Mouse (Mus musculus): Measurements from ENCODE around the gene Tbc1d10a. TPM values are rescaled to one million over a fixed set of nuclear protein-coding genes. Genes with fewer than 3 reads are reported as not detected.
A peak's percentile ranks its signal among the peaks of the same experiment; 100 is the strongest.

Gene Tbc1d10a
- polyA plus RNA-seq, 1 experiment from 2014 or later = 27.7 TPM

- no peaks in the 10 kb centered on the region for H3K9me3 ChIP-seq
- peak overlapping the region; percentile 83 for H3K4me3 ChIP-seq
- no peak overlapping the region for H3K27ac ChIP-seq
- peak; percentile 4; the same call in 1 of the 2 replicates for ATAC-seq (ENCODE audit: low FRiP score, low read depth)
- WGBS = 16% methylated on average over 9 of the region's 9 CpGs
- H3K27me3 ChIP-seq (replicated peaks) = no peaks in the 10 kb centered on the region
- peak overlapping the region; percentile 90 for H3K4me2 ChIP-seq (replicated peaks)
- peaks cover 10% of the 10 kb centered on the region for H3K4me1 ChIP-seq
- H3K36me3 ChIP-seq = peaks cover 9% of the 10 kb centered on the region
- peak overlapping the region; percentile 87 for H3K9ac ChIP-seq
These were observed 720 bp downstream of the Tbc1d10a start for GRCm38 (mm10) chr11:4187318-4187700.

DNA sequence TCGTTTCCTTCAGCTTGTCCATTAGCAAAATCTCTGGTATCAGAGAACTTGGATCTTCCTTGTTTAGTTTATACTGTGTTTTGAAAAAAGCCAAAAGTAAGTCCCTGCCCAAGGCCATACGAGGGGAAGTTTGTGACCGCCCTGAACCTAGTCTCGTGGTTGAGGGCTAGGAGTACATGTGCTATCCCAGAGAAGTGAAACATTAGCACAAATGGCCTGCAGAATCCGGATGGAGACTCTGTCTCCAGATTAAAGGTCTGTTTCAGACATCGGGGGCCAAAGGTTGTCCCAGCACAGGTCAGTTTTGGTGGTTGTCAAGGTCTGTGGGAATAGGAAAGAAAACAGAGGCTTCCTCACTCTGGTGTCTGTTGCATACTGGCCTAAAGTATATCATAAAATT is 2.6 kb downstream of the Tbc1d10a start:
- peaks cover 10% of the 10 kb centered on the region for H3K4me1 ChIP-seq
- H3K27me3 ChIP-seq (replicated peaks) = no peaks in the 10 kb centered on the region
- H3K9me3 ChIP-seq = no peaks in the 10 kb centered on the region
- no peaks in the 10 kb centered on the region for H3K36me3 ChIP-seq
- H3K27ac ChIP-seq = no peak overlapping the region
- H3K4me3 ChIP-seq = no peak overlapping the region
- H3K4me2 ChIP-seq (replicated peaks) = no peak overlapping the region
- no peak for ATAC-seq (ENCODE audit: low FRiP score, low read depth)
- 88% methylated on average over 6 of the region's 6 CpGs for WGBS
- no peak overlapping the region for H3K9ac ChIP-seq

DNA sequence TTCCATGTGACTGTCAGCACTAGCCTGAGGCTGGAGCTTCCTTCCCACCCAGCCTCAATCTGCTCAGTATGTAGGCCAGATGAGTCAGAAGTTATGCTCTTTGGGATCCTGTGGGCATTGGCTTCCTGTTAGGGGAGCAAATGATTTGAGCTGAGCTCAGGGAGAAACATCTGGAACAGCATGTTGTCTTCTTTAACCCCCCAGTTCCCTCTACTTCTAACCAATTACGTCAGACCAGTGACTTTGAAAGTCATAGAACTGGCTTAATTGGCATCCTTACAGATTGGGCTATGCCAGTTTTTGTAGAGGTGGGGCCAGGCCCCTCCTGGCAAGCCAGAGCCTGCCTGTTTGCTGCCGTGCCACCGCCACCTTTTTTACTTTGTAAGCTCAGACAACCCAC is 4.1 kb downstream of the Tbc1d10a start:
- Histone ChIP-seq H3K4me3 (no peak overlapping the region), H3K9me3 (no peaks in the 10 kb centered on the region), H3K4me2 (replicated peaks) (no peak overlapping the region), H3K4me1 (peaks cover 10% of the 10 kb centered on the region), H3K9ac (no peak overlapping the region), H3K27me3 (replicated peaks) (no peaks in the 10 kb centered on the region), H3K36me3 (no peaks in the 10 kb centered on the region), H3K27ac (no peak overlapping the region)
- no peak for ATAC-seq (ENCODE audit: low FRiP score, low read depth)
- 75% methylated on average over 3 of the region's 3 CpGs for WGBS

DNA sequence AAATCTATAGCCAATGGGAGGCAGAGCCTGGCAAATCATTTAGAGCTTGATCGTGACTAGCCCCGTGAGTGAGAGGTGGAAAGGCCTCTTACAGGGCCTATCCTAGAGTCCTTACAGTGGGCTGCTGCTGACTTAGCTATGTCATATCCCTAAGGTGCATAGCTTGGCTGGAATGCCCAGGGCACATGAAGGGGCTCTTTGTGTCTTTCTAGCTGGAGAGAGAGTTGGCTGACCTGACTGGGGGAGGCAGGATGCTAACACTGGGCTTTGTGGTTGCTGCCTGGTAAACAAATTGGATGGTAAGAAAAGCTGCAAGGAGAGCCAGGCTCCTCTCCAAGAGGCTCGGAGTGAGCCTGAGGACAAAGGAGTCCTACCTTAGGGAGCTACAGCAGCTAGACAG is 6.2 kb downstream of the Tbc1d10a start:
- Histone ChIP-seq H3K9ac (no peak overlapping the region), H3K36me3 (no peaks in the 10 kb centered on the region), H3K27me3 (replicated peaks) (no peaks in the 10 kb centered on the region), H3K4me1 (peaks cover 3% of the 10 kb centered on the region; the same call in 1 of the 2 replicates), H3K9me3 (no peaks in the 10 kb centered on the region), H3K27ac (no peak overlapping the region), H3K4me2 (replicated peaks) (no peak overlapping the region), H3K4me3 (no peak overlapping the region)
- no peak for ATAC-seq (ENCODE audit: low FRiP score, low read depth)
- 87% methylated on average over 3 of the region's 3 CpGs for WGBS

DNA sequence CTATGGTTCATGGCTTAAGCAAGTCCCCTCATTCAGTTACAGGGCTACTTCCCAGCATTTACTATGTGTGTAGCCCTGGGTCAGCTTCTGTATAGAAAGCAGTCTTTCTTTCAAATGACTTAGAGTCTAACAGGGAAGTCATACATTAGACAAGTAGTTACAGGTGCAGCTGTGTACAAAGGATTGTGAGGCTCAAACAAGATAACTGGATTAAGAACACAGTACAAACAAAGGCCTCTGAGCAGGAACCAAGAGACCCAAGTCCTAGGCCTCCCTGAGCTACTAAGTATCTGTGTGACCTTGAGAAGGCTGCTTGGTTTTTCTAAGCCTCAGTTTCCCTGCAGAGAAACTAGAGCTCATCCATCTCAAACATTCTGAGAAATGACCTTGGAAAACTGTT is 6.8 kb downstream of the Tbc1d10a start:
- Histone ChIP-seq H3K27me3 (replicated peaks) (no peaks in the 10 kb centered on the region), H3K9me3 (no peaks in the 10 kb centered on the region), H3K9ac (no peak overlapping the region), H3K4me2 (replicated peaks) (no peak overlapping the region), H3K4me3 (no peak overlapping the region), H3K27ac (no peak overlapping the region), H3K4me1 (no peaks in the 10 kb centered on the region; the same call in 1 of the 2 replicates), H3K36me3 (no peaks in the 10 kb centered on the region)
- no peak for ATAC-seq (ENCODE audit: low FRiP score, low read depth)

- Histone ChIP-seq H3K27me3 (replicated peaks) (no peaks in the 10 kb centered on the region), H3K36me3 (no peaks in the 10 kb centered on the region), H3K27ac (no peak overlapping the region), H3K9me3 (no peaks in the 10 kb centered on the region), H3K4me3 (no peak overlapping the region), H3K4me2 (replicated peaks) (no peak overlapping the region), H3K9ac (no peak overlapping the region), H3K4me1 (no peaks in the 10 kb centered on the region; the same call in 1 of the 2 replicates)
- 80% methylated on average over 3 of the region's 3 CpGs for WGBS
- ATAC-seq (ENCODE audit: low FRiP score, low read depth) = no peak
These were observed 9.0 kb downstream of the Tbc1d10a start for GRCm38 (mm10) chr11:4195597-4196031.

DNA sequence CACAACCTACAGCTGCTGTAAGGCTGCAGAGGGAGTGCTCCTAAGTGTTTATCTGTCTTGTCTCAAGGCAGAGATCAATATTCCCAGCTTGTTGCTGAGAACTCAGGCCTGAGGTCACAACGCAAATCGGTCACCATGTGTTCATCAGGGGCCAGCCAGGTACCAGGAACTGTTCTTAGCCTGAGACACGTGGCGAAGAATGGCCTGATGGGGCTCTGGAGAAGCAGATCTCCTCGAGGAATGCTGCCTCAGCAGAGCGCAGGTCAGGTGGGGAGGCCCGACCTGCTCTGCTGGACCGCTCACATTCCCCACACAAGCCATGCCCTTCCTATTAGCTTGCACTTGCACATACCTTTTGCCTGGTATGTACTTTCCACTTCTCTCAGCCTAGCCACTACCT is 10.0 kb downstream of the Tbc1d10a start:
- H3K36me3 ChIP-seq = no peaks in the 10 kb centered on the region
- H3K4me3 ChIP-seq = no peak overlapping the region
- H3K9ac ChIP-seq = no peak overlapping the region
- H3K27me3 ChIP-seq (replicated peaks) = no peaks in the 10 kb centered on the region
- no peak overlapping the region for H3K27ac ChIP-seq
- 78% methylated on average over 8 of the region's 8 CpGs for WGBS
- ATAC-seq (ENCODE audit: low FRiP score, low read depth) = no peak
- H3K4me1 ChIP-seq = no peaks in the 10 kb centered on the region; the same call in 1 of the 2 replicates
- no peak overlapping the region for H3K4me2 ChIP-seq (replicated peaks)
- no peaks in the 10 kb centered on the region for H3K9me3 ChIP-seq

- Histone ChIP-seq H3K9me3 (no peaks in the 10 kb centered on the region), H3K9ac (no peak overlapping the region), H3K4me3 (no peak overlapping the region), H3K27ac (no peak overlapping the region), H3K4me2 (replicated peaks) (no peak overlapping the region), H3K4me1 (no peaks in the 10 kb centered on the region; the same call in 1 of the 2 replicates), H3K36me3 (no peaks in the 10 kb centered on the region), H3K27me3 (replicated peaks) (no peaks in the 10 kb centered on the region)
- WGBS = 82% methylated on average over 1 of the region's 1 CpGs
- no peak for ATAC-seq (ENCODE audit: low FRiP score, low read depth)
These were observed 11.1 kb downstream of the Tbc1d10a start for GRCm38 (mm10) chr11:4197691-4198090.

DNA sequence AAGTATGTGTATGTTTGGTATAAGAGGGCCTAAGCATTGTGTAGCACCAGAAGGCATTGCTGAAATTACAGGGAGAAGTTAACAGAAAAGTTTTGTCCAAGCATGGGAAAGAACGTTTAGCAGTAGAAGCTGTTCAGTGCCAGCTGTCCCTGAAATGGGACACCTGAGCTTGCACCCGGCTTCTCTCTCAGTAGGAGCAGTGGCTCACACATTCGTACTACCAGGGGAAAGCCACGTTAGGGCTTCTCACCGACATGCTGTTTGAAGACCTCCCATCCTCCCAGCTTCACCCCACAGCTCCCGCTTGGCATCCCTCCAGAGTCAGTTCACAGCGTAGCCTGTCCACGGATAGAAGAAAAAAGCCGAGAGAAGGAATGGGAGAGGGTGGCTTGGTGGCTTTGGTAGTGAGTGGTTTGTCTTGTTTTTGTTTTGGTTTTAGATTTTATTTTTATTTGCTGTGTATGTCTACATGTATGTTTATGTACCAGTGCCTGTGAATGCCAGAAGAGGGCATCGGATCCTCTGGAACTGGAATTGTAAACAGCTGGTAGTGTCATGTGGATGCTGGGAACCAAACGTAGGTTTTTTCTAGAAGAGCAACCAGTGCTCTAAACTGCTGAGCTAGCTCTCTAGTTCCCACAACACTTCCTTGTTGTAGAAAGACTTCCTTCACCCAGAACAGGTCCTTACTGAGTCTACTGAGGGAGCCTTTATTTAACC is 15.6 kb downstream of the Tbc1d10a start:
- Histone ChIP-seq H3K9me3 (no peaks in the 10 kb centered on the region), H3K36me3 (peaks cover 8% of the 10 kb centered on the region), H3K9ac (no peak overlapping the region), H3K27me3 (replicated peaks) (no peaks in the 10 kb centered on the region), H3K4me2 (replicated peaks) (no peak overlapping the region), H3K27ac (no peak overlapping the region), H3K4me1 (no peaks in the 10 kb centered on the region), H3K4me3 (no peak overlapping the region)
- ATAC-seq (ENCODE audit: low FRiP score, low read depth) = no peak
- 83% methylated on average over 11 of the region's 11 CpGs for WGBS

DNA sequence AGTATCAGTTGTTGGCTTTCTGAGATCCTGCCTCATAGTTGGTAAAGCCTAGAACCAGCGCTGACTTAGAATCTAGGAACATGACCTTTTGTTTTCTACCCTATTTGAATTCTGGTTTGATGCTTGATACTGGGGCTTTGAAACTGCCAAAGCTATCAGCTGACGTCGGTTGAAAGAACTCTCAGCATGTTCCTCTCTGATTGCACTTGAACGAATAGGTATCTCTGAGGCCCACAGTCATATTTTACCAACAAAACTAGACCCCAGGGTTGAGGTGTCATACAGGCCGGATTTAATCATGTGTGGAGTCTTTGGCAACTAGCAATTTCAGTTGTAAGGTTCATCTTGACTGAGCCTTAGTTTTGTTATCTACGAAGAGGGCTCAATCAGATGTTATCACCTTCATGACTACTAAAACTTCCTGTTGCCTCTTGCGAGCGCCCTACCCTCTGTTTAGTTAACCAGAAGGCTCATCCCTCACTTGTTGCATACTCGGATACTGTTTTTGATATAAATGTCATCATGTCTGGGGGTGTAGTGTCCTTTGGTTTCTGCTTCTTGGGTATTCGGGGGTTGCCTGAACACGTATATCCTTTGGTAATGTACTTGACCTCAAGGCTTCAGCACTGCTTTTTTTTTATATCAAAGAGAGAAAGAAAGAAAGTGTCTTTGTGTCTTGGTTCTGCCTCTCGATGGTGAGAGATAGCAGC is 16.6 kb downstream of the Tbc1d10a start:
- Histone ChIP-seq H3K4me1 (no peaks in the 10 kb centered on the region), H3K9ac (no peak overlapping the region), H3K4me2 (replicated peaks) (no peak overlapping the region), H3K9me3 (no peaks in the 10 kb centered on the region), H3K36me3 (peaks cover 18% of the 10 kb centered on the region), H3K4me3 (no peak overlapping the region), H3K27me3 (replicated peaks) (no peaks in the 10 kb centered on the region), H3K27ac (no peak overlapping the region)
- no peak for ATAC-seq (ENCODE audit: low FRiP score, low read depth)
- 84% methylated on average over 12 of the region's 12 CpGs for WGBS

GRCm38 (mm10) chr11:4203705-4204074 is 17.1 kb downstream of the Tbc1d10a start:
- WGBS = 45% methylated on average over 2 of the region's 2 CpGs
- peaks cover 21% of the 10 kb centered on the region for H3K36me3 ChIP-seq
- no peaks in the 10 kb centered on the region for H3K4me1 ChIP-seq
- no peaks in the 10 kb centered on the region for H3K27me3 ChIP-seq (replicated peaks)
- H3K9ac ChIP-seq = no peak overlapping the region
- H3K4me3 ChIP-seq = no peak overlapping the region
- H3K27ac ChIP-seq = no peak overlapping the region
- H3K4me2 ChIP-seq (replicated peaks) = no peak overlapping the region
- ATAC-seq (ENCODE audit: low FRiP score, low read depth) = no peak
- H3K9me3 ChIP-seq = no peaks in the 10 kb centered on the region

DNA sequence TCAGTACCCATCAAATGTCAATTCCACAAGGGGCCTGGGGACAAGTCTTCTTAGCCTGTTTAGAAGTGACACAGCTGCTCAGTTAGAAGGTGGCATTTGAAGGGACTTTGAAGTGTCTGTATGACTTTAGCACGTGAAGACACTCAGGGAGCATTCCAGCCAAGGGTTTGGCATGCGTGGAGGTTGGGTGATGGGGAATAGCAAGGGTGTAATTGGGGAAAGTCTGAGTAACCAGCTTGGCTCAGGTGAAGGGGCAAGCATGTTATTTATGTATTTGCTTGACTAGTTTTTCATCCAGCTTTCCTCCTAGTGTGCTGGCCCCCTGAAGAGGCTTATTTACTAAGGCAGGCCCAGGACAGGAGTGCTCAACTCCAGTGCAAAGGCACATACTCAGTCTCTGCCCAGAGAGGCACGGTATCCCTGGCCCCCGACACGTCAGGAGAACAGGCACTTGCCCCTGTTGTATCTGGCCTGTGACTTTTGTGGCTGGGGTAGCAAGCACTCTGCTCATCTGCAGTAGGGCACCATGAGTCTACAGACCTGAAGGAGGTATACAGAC is 18.6 kb downstream of the Tbc1d10a start:
- peaks cover 33% of the 10 kb centered on the region for H3K36me3 ChIP-seq
- H3K4me2 ChIP-seq (replicated peaks) = no peak overlapping the region
- no peaks in the 10 kb centered on the region for H3K4me1 ChIP-seq
- 93% methylated on average over 5 of the region's 5 CpGs for WGBS
- no peak overlapping the region for H3K9ac ChIP-seq
- H3K27ac ChIP-seq = no peak overlapping the region
- no peaks in the 10 kb centered on the region for H3K9me3 ChIP-seq
- no peak for ATAC-seq (ENCODE audit: low FRiP score, low read depth)
- H3K4me3 ChIP-seq = no peak overlapping the region
- H3K27me3 ChIP-seq (replicated peaks) = no peaks in the 10 kb centered on the region
